Mouse (Mus musculus): ENCODE results near the gene Cntln. TPM values are rescaled to one million over a fixed set of nuclear protein-coding genes. Genes with fewer than 3 reads are reported as not detected.

Gene Cntln
- polyA plus RNA-seq, 1 experiment from 2014 or later, result 6.9 TPM

DNA sequence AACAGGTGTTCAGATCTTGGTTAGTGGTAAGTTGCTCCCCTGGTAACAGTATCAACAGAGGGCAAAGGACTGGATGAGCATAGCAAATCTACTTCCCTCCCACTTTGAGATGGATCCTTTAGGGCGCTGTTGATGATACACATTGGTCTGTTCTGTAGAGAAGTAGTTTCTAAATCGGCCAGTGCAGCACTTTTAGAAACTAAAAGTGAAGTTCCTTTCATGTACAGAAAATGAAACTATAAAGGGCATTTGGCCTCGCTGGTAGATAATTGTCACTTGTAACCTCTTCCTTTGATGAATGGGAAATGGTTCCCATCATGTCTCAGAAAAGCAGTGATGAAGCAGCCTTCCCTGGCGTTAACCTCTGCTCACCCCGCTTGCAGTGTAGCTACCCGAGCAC is 121.5 kb downstream of the Cntln start:
- 84% methylated on average over 6 of the region's 6 CpGs for WGBS
- Histone ChIP-seq H3K4me1 (ENCODE audit: control insufficient read depth, insufficient read depth, low read length) (no peaks in the 10 kb centered on the region), H3K27me3 (replicated peaks; ENCODE audit: control insufficient read depth, insufficient read depth, low read length) (no peaks in the 10 kb centered on the region), H3K9me3 (replicated peaks; ENCODE audit: control insufficient read depth, low read length) (no peaks in the 10 kb centered on the region), H3K4me2 (ENCODE audit: low read length) (no peak overlapping the region), H3K27ac (ENCODE audit: low read depth, low read length) (no peak overlapping the region), H3K4me3 (ENCODE audit: low read depth, low read length) (no peak overlapping the region), H3K9ac (ENCODE audit: low read length) (no peak overlapping the region), H3K36me3 (ENCODE audit: control insufficient read depth, insufficient read depth, low read length) (no peaks in the 10 kb centered on the region)
- DNase-seq (ENCODE audit: low spot score) (no peak), ATAC-seq (no peak)

DNA sequence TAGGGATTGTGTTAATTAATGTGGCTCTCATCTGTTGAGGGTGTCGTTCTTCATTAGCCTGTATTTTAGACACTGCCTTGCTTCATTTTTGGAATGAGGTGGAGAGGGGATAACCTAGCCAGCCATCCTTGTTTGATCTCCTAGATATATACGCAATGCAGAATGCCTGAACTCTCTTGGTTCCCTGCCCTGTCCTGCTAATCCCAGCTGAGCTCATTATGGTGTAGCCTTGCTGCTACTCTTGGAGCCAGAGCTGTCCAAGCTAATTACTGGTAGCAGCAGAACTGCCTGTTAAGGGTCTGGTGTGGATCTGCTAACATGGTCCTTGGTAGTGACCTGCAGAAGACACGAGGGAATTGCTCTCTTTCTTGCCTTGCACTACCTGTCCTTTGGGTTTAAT is 122.7 kb downstream of the Cntln start:
- H3K4me3 ChIP-seq (ENCODE audit: low read depth, low read length), result no peak overlapping the region
- no peaks in the 10 kb centered on the region for H3K4me1 ChIP-seq (ENCODE audit: control insufficient read depth, insufficient read depth, low read length)
- 44% methylated on average over 3 of the region's 3 CpGs for WGBS
- H3K4me2 ChIP-seq (ENCODE audit: low read length), result no peak overlapping the region
- H3K36me3 ChIP-seq (ENCODE audit: control insufficient read depth, insufficient read depth, low read length), result no peaks in the 10 kb centered on the region
- no peak overlapping the region for H3K9ac ChIP-seq (ENCODE audit: low read length)
- DNase-seq (ENCODE audit: low spot score) (peak; percentile 38), ATAC-seq (no peak)
- H3K27ac ChIP-seq (ENCODE audit: low read depth, low read length), result no peak overlapping the region
- no peaks in the 10 kb centered on the region for H3K9me3 ChIP-seq (replicated peaks; ENCODE audit: control insufficient read depth, low read length)
- no peaks in the 10 kb centered on the region for H3K27me3 ChIP-seq (replicated peaks; ENCODE audit: control insufficient read depth, insufficient read depth, low read length)

DNA sequence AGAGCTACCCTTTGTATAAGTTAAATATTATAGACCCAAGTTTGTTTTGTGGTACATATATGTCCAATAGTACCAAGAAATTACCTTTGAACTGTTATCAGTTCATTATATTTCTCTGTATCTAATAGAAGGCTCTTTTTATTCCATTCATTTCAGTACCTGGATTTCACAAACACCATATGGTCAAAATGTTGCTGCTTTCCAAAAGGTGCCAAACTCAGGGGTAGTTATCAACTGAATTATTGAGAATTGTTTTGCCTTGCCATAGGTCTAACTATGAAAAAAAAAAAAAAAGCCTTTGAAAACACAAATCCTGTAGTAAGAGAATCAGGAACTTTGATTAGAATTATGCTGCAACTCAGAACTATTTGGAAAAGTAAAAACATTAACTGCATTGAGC is 126.7 kb downstream of the Cntln start:
- Histone ChIP-seq H3K9me3 (replicated peaks; ENCODE audit: control insufficient read depth, low read length) (no peaks in the 10 kb centered on the region), H3K4me1 (ENCODE audit: control insufficient read depth, insufficient read depth, low read length) (no peaks in the 10 kb centered on the region), H3K4me2 (ENCODE audit: low read length) (no peak overlapping the region), H3K27ac (ENCODE audit: low read depth, low read length) (no peak overlapping the region), H3K36me3 (ENCODE audit: control insufficient read depth, insufficient read depth, low read length) (no peaks in the 10 kb centered on the region), H3K9ac (ENCODE audit: low read length) (no peak overlapping the region), H3K4me3 (ENCODE audit: low read depth, low read length) (no peak overlapping the region), H3K27me3 (replicated peaks; ENCODE audit: control insufficient read depth, insufficient read depth, low read length) (no peaks in the 10 kb centered on the region)
- DNase-seq (ENCODE audit: low spot score) (no peak), ATAC-seq (no peak)

DNA sequence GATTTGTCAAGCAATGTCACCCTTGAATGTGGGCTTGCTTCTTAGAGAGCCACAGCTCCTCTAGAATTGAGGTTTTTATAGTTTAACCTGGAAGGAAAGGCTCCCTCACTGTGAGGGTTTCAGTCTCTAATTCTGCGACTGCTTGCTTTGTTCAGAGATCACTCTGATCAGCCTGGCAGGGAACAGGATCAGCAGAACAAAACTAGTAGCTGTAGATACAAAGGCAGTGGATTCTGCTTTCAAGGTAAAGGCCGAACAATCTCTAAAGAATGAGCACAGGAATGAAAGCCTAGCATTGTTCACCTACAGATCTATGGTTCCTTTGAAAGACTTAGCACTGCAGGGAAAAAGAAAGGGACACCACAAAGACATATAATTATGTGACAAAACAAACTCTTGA is 161.6 kb downstream of the Cntln start:
- DNase-seq (ENCODE audit: low spot score), result peak; percentile 51
- Histone ChIP-seq H3K4me2 (ENCODE audit: low read length) (no peak overlapping the region), H3K4me3 (ENCODE audit: low read depth, low read length) (no peak overlapping the region), H3K27me3 (replicated peaks; ENCODE audit: control insufficient read depth, insufficient read depth, low read length) (no peaks in the 10 kb centered on the region), H3K27ac (ENCODE audit: low read depth, low read length) (no peak overlapping the region), H3K9me3 (replicated peaks; ENCODE audit: control insufficient read depth, low read length) (no peaks in the 10 kb centered on the region), H3K4me1 (ENCODE audit: control insufficient read depth, insufficient read depth, low read length) (peaks cover 7% of the 10 kb centered on the region), H3K9ac (ENCODE audit: low read length) (peak overlapping the region; percentile 4; the same call in 1 of the 2 replicates), H3K36me3 (ENCODE audit: control insufficient read depth, insufficient read depth, low read length) (no peaks in the 10 kb centered on the region)
- ATAC-seq, result 0 out of 2 replicates have a peak, but pooled peaks have one; percentile 44
- 8% methylated on average over 2 of the region's 2 CpGs for WGBS

DNA sequence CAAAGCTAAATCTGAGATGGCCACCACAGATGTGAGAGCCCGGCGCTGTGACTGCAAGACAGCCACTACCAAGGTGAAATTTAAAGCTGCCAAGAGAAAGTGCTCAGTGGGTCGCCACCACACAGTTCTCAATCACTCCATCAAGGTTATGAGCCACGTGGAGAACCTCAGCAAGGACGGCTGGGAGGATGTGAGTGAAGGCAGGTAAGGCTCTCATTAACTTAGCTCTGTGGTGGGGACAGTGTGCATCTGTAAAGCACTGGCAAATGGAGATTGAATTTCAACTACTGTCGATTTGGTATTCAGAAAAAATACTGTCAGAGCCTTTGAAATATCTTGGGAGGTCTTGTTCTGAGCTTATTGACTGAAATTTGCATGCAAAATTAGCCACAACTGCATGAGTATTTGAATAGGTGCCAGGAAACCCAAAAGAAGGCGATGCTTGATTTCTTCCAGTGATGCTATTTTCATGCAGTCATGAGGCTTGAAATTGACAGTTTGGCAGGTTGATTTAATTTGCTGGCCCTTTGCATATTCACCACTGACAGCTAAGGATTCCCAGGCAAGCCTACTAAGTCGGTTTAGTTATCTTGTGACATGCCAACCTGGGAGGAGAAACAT is 165.9 kb downstream of the Cntln start:
- Histone ChIP-seq H3K27me3 (replicated peaks; ENCODE audit: control insufficient read depth, insufficient read depth, low read length) (no peaks in the 10 kb centered on the region), H3K27ac (ENCODE audit: low read depth, low read length) (no peak overlapping the region), H3K4me1 (ENCODE audit: control insufficient read depth, insufficient read depth, low read length) (peaks cover 7% of the 10 kb centered on the region), H3K36me3 (ENCODE audit: control insufficient read depth, insufficient read depth, low read length) (no peaks in the 10 kb centered on the region), H3K9me3 (replicated peaks; ENCODE audit: control insufficient read depth, low read length) (no peaks in the 10 kb centered on the region), H3K9ac (ENCODE audit: low read length) (no peak overlapping the region), H3K4me2 (ENCODE audit: low read length) (no peak overlapping the region), H3K4me3 (ENCODE audit: low read depth, low read length) (no peak overlapping the region)
- ATAC-seq (0 out of 2 replicates have a peak, but pooled peaks have one; percentile 12), DNase-seq (ENCODE audit: low spot score) (peak; percentile 67)
- WGBS, result 42% methylated on average over 8 of the region's 8 CpGs

DNA sequence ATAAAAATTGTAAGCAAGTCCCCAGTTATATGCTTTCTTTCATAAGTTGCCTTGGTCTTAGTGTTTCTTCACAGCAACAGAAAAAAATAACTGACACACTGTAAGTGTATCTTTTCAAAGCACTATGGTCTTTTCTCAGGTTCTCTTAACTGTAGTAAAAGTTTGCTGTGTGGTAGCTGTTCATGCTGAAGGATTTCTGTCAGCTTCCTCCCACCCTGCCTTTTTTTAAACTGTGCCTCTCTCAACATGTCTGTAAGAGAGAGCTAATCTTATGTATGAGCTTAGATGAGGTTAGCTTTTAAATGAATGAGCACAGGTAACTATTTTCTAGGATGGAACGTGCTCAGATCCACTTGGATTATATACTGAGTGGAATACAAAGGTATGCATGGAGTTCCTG is 170.5 kb downstream of the Cntln start:
- WGBS, result 69% methylated on average over 1 of the region's 1 CpGs
- no peak overlapping the region for H3K9ac ChIP-seq (ENCODE audit: low read length)

DNA sequence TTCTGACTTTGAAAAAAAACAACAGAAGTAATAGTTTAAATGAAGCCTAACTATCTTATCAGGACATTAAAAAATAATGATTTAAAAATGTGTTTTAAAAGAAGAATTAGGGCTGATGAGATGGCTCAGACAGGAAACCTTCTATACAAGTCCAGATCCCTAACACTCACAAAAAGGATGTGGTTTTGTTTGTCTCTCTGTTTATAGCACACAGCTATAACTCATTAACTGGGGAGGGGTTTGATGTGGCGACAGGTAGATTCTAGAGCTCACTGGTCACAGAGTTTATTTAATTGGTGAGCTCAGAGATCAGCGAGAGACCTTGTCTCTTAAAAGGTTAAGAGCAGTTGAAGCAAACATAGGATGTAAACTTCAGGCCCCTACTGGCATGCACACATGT is 175.5 kb downstream of the Cntln start:
- H3K4me1 ChIP-seq (ENCODE audit: control insufficient read depth, insufficient read depth, low read length), result no peaks in the 10 kb centered on the region
- H3K9me3 ChIP-seq (replicated peaks; ENCODE audit: control insufficient read depth, low read length), result no peaks in the 10 kb centered on the region
- H3K4me3 ChIP-seq (ENCODE audit: low read depth, low read length), result no peak overlapping the region
- H3K27me3 ChIP-seq (replicated peaks; ENCODE audit: control insufficient read depth, insufficient read depth, low read length), result no peaks in the 10 kb centered on the region
- no peaks in the 10 kb centered on the region for H3K36me3 ChIP-seq (ENCODE audit: control insufficient read depth, insufficient read depth, low read length)
- ATAC-seq, result no peak
- no peak overlapping the region for H3K4me2 ChIP-seq (ENCODE audit: low read length)
- H3K9ac ChIP-seq (ENCODE audit: low read length), result no peak overlapping the region
- 94% methylated on average over 2 of the region's 2 CpGs for WGBS
- no peak overlapping the region for H3K27ac ChIP-seq (ENCODE audit: low read depth, low read length)
- DNase-seq (ENCODE audit: low spot score), result no peak

More for the DNA sequence above, 170.5 kb downstream of the Cntln start:
- Histone ChIP-seq H3K4me3 (ENCODE audit: low read depth, low read length) (no peak overlapping the region), H3K4me2 (ENCODE audit: low read length) (no peak overlapping the region), H3K36me3 (ENCODE audit: control insufficient read depth, insufficient read depth, low read length) (no peaks in the 10 kb centered on the region), H3K9me3 (replicated peaks; ENCODE audit: control insufficient read depth, low read length) (no peaks in the 10 kb centered on the region), H3K27ac (ENCODE audit: low read depth, low read length) (no peak overlapping the region), H3K27me3 (replicated peaks; ENCODE audit: control insufficient read depth, insufficient read depth, low read length) (no peaks in the 10 kb centered on the region), H3K4me1 (ENCODE audit: control insufficient read depth, insufficient read depth, low read length) (peaks cover 4% of the 10 kb centered on the region)
- DNase-seq (ENCODE audit: low spot score) (no peak), ATAC-seq (no peak)

DNA sequence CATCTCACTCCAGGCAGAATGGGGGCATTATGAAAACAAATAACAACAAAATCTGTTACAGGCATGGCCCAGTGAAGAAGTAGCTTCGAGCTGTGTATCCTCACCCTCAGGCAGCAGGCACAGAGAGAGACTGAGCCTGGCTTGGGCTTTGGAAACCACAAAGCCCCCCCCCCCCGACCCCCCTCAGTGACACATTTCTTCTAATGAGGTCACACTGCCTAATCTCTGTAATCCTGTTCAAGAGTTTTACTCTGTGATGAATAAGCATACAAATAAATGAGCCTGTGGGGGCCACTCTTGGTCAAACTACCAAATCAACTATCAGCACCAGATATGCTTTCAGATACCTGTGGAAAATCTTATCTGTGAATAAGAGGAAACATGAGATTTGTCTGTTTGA is 177.6 kb downstream of the Cntln start:
- WGBS, result 25% methylated on average over 2 of the region's 2 CpGs

DNA sequence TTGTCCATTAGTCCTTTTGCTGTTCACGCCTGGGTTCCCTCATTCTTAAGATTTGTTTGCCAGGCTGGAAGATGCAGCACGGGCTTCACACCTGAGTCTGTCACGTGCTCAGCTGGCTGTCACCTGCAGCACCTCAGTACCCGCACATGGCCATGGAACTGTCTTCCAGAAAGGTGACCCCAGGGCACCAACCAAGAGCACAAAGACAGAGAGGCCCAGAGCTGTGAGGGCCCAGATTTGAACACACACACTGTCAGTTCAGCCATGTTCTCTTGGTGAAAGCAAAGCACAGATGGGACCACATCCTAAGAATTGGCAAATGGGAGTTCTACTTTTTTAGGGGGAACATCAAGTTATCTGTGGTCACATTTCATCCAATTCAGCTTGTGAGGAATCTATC is 211.9 kb downstream of the Cntln start:
- DNase-seq (ENCODE audit: low spot score) (no peak), ATAC-seq (peak; percentile 49; the same call in 1 of the 2 replicates)
- 43% methylated on average over 4 of the region's 4 CpGs for WGBS
- Histone ChIP-seq H3K9me3 (replicated peaks; ENCODE audit: control insufficient read depth, low read length) (no peaks in the 10 kb centered on the region), H3K4me2 (ENCODE audit: low read length) (no peak overlapping the region), H3K4me1 (ENCODE audit: control insufficient read depth, insufficient read depth, low read length) (no peaks in the 10 kb centered on the region), H3K36me3 (ENCODE audit: control insufficient read depth, insufficient read depth, low read length) (0 out of 2 replicates have a peak, but pooled peaks cover 6% of the 10 kb centered on the region), H3K27ac (ENCODE audit: low read depth, low read length) (no peak overlapping the region), H3K27me3 (replicated peaks; ENCODE audit: control insufficient read depth, insufficient read depth, low read length) (no peaks in the 10 kb centered on the region), H3K9ac (ENCODE audit: low read length) (no peak overlapping the region), H3K4me3 (ENCODE audit: low read depth, low read length) (no peak overlapping the region)

More for the DNA sequence above, 177.6 kb downstream of the Cntln start:
- Histone ChIP-seq H3K4me2 (ENCODE audit: low read length) (no peak overlapping the region), H3K4me3 (ENCODE audit: low read depth, low read length) (no peak overlapping the region), H3K36me3 (ENCODE audit: control insufficient read depth, insufficient read depth, low read length) (no peaks in the 10 kb centered on the region), H3K27ac (ENCODE audit: low read depth, low read length) (no peak overlapping the region), H3K9ac (ENCODE audit: low read length) (no peak overlapping the region), H3K27me3 (replicated peaks; ENCODE audit: control insufficient read depth, insufficient read depth, low read length) (no peaks in the 10 kb centered on the region), H3K9me3 (replicated peaks; ENCODE audit: control insufficient read depth, low read length) (no peaks in the 10 kb centered on the region), H3K4me1 (ENCODE audit: control insufficient read depth, insufficient read depth, low read length) (no peaks in the 10 kb centered on the region)
- ATAC-seq, result no peak
- no peak for DNase-seq (ENCODE audit: low spot score)

All from forebrain, embryonic 14.5 days (tissue).